Mouse (Mus musculus) hindbrain, postnatal 0 days (tissue): Measurements from ENCODE around the gene Dhx58. TPM values are rescaled to one million over a fixed set of nuclear protein-coding genes. Genes with fewer than 3 reads are reported as not detected.
A peak's percentile ranks its signal among the peaks of the same experiment; 100 is the strongest.

Source experiments
- ATAC-seq: fragments of 200-750 bp; cut with Nextera tagmentation; 2 replicates; pipeline ENCODE4 v1.8.0; 2017; ENCODE audit warnings: mild to moderate bottlenecking, moderate TSS enrichment, moderate library complexity
- DNase-seq: peaks from one replicate; pipeline ENCODE4 v3.0.0-alpha.2; 2015; ENCODE audit warnings: low spot score
- H3K27ac ChIP-seq: fragments of 300-500 bp; sonication (generic); 2 replicates; pipeline ENCODE4 v1.5.1; 2014; ENCODE audit warnings: mild to moderate bottlenecking
- H3K27me3 ChIP-seq: fragments of 300-500 bp; sonication (generic); 2 replicates; pipeline ENCODE4 v1.6.1; 2014; ENCODE audit warnings: low read length, mixed read lengths; ENCODE audit not compliant: insufficient read depth
- H3K36me3 ChIP-seq: fragments of 300-500 bp; sonication (generic); 2 replicates; pipeline ENCODE4 v1.6.1; 2014; ENCODE audit warnings: low read length, mixed read lengths; ENCODE audit not compliant: insufficient read depth
- H3K4me1 ChIP-seq: fragments of 300-500 bp; sonication (generic); 2 replicates; pipeline ENCODE4 v1.6.1; 2014; ENCODE audit warnings: antibody characterized with exemption, low read length, mixed read lengths; ENCODE audit not compliant: insufficient read depth
- H3K4me2 ChIP-seq: fragments of 300-500 bp; sonication (generic); 2 replicates; pipeline ENCODE4 v1.6.1; 2014; ENCODE audit warnings: low read depth, mild to moderate bottlenecking, low read length, moderate library complexity, mixed read lengths
- H3K4me3 ChIP-seq: fragments of 300-500 bp; sonication (generic); 2 replicates; pipeline ENCODE4 v1.5.1; 2014; ENCODE audit warnings: low read length
- H3K9ac ChIP-seq: fragments of 300-500 bp; sonication (generic); replicated peaks from 2 replicates; pipeline ENCODE4 v1.6.1; 2014; ENCODE audit warnings: mild to moderate bottlenecking, low read length, moderate library complexity, mixed read lengths
- H3K9me3 ChIP-seq: fragments of 300-500 bp; sonication (generic); 2 replicates; pipeline ENCODE4 v1.6.1; 2016; ENCODE audit warnings: low read length, mixed read lengths
- CTCF ChIP-seq: IDR thresholded peaks from 2 replicates; pipeline ENCODE4 v1.5.1; 2016; ENCODE audit warnings: antibody characterized with exemption, control low read depth, low read depth
- WGBS: fragments of 180-500 bp; shearing (Covaris S2); extraction: QIAGEN DNeasy Blood & Tissue Kit; methylation state at CpG from one replicate; pipeline ENCODE4 v1.1.7; 2014; 5-methylcytosine and 5-hydroxymethylcytosine counted together
- polyA plus RNA-seq: library from polyadenylated mRNA; unstranded; fragments of >200 nt; fragmentation: Nextera tagmentation; extraction: Ambion mirVana; gene quantifications from 2 replicates; pipeline ENCODE4 v1.2.1, GENCODE M21; 2015
- total RNA-seq: library from RNA; depleted of rRNA; stranded (reverse); fragments of >200 nt; gene quantifications from 2 replicates; pipeline ENCODE4 v1.2.3, GENCODE M21; 2014

Dhx58 gene
- total and polyA plus RNA-seq, 2 experiments from 2014 or later = 1.2 to 2.7 TPM

DNA sequence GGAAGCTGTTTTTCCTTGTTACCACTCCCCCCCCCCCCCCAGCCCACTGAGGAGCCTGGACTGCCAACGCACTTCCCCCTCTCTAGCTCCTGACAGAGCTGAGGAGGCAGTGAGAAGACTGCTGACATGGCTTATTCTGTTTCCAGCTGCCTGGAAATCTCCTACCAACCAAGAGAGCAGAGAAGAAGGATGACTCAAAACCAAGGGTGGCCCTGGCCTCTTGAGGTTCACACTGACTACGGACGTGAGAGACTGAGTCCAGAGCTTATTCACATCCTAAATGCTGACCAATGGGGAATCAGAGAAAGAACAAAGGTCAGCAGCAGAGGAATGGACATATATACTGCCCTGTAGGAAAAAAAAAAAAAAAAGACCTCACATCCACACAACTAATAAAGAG is 15.2 kb upstream of the Dhx58 start:
- no peak overlapping the region for H3K4me3 ChIP-seq
- 0 out of 2 replicates have a peak overlapping the region, but pooled peaks have one; percentile 28 for H3K27ac ChIP-seq
- peaks cover 25% of the 10 kb centered on the region for H3K36me3 ChIP-seq
- WGBS = 67% methylated on average over 3 of the region's 3 CpGs
- ATAC-seq (no peak), DNase-seq (no peak)
- H3K9ac ChIP-seq = no peak overlapping the region
- no peak overlapping the region for H3K4me2 ChIP-seq
- TF ChIP-seq CTCF = no peak
- peaks cover 8% of the 10 kb centered on the region; the same call in 1 of the 2 replicates for H3K4me1 ChIP-seq
- no peaks in the 10 kb centered on the region for H3K9me3 ChIP-seq
- no peaks in the 10 kb centered on the region for H3K27me3 ChIP-seq

DNA sequence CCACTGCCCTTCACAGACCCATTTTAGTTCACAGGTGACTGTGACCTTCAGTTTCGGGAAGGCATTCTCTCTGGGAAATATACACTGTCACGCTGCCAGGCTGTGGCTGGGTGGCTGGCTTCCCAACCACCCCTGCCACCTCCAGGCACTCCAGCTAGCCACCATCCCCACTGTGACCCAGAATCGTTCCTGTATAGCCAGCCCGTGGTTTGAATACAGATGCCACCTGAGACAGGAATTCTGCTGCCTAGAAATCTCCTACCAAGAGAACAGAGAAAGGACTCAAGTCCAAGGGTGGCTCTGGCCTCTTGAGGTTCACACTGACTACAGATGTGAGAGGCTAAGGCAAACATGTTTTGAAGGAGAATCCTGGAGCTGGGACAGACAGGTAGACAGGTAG is 14.8 kb upstream of the Dhx58 start:
- 82% methylated on average over 4 of the region's 4 CpGs for whole genome bisulfite sequencing
- H3K27ac ChIP-seq = no peak overlapping the region
- peaks cover 25% of the 10 kb centered on the region for H3K36me3 ChIP-seq
- no peak for DNase-seq
- no peaks in the 10 kb centered on the region for H3K9me3 ChIP-seq
- no peak overlapping the region for H3K9ac ChIP-seq
- peaks cover 8% of the 10 kb centered on the region; the same call in 1 of the 2 replicates for H3K4me1 ChIP-seq
- H3K4me3 ChIP-seq = no peak overlapping the region
- ATAC-seq = no peak
- no peaks in the 10 kb centered on the region for H3K27me3 ChIP-seq
- H3K4me2 ChIP-seq = no peak overlapping the region
- TF ChIP-seq CTCF = no peak

DNA sequence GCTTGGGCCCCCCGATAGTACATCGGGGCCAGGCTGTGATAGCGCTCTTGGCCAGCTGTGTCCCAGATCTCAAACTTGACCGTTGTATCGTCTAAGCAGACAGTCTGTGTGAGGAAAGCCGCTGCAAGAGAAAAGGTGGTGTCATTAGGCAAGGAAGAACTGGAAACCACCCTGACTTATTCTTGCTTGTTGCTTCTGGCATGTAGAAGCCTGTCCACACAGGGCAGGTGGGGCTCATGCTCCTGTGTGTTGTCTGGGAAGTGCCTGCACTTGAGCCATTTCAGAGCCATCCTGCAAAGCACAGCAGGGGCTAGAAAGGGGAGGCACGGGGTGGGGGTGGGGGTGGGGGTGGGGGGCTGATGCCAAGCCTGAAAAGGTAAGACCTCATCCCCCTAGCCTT is 14.4 kb upstream of the Dhx58 start:
- DNase-seq (no peak), ATAC-seq (no peak)
- Histone ChIP-seq H3K27ac (no peak overlapping the region), H3K27me3 (no peaks in the 10 kb centered on the region), H3K9ac (no peak overlapping the region), H3K4me3 (no peak overlapping the region), H3K36me3 (peaks cover 25% of the 10 kb centered on the region), H3K9me3 (no peaks in the 10 kb centered on the region), H3K4me1 (peaks cover 8% of the 10 kb centered on the region; the same call in 1 of the 2 replicates), H3K4me2 (no peak overlapping the region)
- no peak for TF ChIP-seq CTCF
- WGBS = 84% methylated on average over 7 of the region's 7 CpGs

DNA sequence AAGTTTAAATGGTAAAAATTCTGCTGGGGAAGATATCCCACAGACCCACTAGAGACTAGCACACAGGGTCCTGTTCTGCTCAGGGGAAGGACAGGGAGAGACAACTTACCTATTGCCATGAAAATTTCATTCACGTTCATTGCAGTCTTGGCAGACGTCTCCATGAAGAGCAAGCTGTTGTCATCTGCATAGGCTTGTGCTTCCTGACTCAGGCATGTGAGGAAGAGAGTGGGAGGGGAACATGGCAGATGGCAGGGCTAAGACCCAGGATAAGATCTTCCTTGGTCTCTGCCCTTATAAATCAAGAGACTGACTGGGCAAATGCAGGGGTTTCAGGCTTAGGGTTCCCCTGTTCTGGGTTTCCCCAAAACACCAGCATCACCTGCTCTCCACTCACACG is 12.6 kb upstream of the Dhx58 start:
- Histone ChIP-seq H3K27ac (no peak overlapping the region), H3K4me2 (no peak overlapping the region), H3K9me3 (no peaks in the 10 kb centered on the region), H3K4me1 (peaks cover under 1% of the 10 kb centered on the region; the same call in 1 of the 2 replicates), H3K9ac (no peak overlapping the region), H3K27me3 (no peaks in the 10 kb centered on the region), H3K4me3 (no peak overlapping the region), H3K36me3 (peaks cover 25% of the 10 kb centered on the region)
- no peak for TF ChIP-seq CTCF
- DNase-seq (no peak), ATAC-seq (no peak)
- 84% methylated on average over 3 of the region's 3 CpGs for WGBS

DNA sequence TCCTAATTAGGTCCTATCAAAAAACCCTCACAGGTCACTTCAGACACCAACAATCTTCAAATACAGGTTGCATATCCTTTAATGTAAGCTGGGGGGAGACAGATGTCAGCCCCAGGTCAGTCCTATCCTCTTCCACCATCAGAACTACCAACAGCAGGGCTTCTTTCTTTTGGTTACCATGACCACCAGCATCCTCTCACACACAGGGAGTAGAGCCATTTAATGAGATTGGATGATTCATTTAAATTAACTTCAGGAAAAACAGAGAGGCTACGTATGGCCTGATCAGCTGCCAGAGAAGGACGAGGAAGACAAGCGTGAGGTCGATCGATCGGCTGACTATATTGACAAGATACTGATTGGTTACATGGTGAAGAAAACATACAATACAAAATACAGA is 10.9 kb upstream of the Dhx58 start:
- no peak overlapping the region for H3K9ac ChIP-seq
- no peak for TF ChIP-seq CTCF
- ATAC-seq (no peak), DNase-seq (no peak)
- no peak overlapping the region for H3K4me2 ChIP-seq
- peaks cover 29% of the 10 kb centered on the region for H3K36me3 ChIP-seq
- no peak overlapping the region for H3K4me3 ChIP-seq
- 69% methylated on average over 6 of the region's 6 CpGs for WGBS
- no peak overlapping the region for H3K27ac ChIP-seq
- no peaks in the 10 kb centered on the region for H3K27me3 ChIP-seq
- H3K9me3 ChIP-seq = no peaks in the 10 kb centered on the region
- peaks cover 6% of the 10 kb centered on the region; the same call in 1 of the 2 replicates for H3K4me1 ChIP-seq

DNA sequence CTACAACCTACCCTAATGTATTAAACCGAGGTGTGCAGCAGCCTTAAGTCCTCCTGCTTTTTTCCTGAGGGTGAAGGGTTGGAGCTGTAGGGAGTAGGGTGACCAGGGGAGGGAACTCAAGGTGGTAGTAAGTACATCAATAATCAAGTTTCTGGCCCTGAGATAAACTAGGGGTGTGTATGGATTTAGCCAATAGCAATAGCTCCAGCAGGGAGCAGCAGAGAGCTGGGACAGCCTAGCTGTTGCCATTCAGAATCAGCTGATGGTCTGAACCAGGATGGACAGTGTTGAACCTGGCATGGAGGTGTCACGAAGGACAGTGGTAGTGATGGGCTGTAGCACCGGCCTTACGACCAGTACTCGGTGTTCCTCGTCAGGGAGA is 10.5 kb upstream of the Dhx58 start:
- H3K27ac ChIP-seq = no peak overlapping the region; the same call in 1 of the 2 replicates
- H3K4me2 ChIP-seq = peak overlapping the region; percentile 33; the same call in 1 of the 2 replicates
- DNase-seq (peak; percentile 90), ATAC-seq (no peak)
- H3K9ac ChIP-seq = no peak overlapping the region; the same call in 1 of the 2 replicates
- peaks cover 6% of the 10 kb centered on the region; the same call in 1 of the 2 replicates for H3K4me1 ChIP-seq
- 47% methylated on average over 6 of the region's 6 CpGs for WGBS
- H3K36me3 ChIP-seq = peaks cover 30% of the 10 kb centered on the region
- peak; percentile 91 for TF ChIP-seq CTCF
- no peak overlapping the region for H3K4me3 ChIP-seq
- no peaks in the 10 kb centered on the region for H3K9me3 ChIP-seq
- H3K27me3 ChIP-seq = no peaks in the 10 kb centered on the region

DNA sequence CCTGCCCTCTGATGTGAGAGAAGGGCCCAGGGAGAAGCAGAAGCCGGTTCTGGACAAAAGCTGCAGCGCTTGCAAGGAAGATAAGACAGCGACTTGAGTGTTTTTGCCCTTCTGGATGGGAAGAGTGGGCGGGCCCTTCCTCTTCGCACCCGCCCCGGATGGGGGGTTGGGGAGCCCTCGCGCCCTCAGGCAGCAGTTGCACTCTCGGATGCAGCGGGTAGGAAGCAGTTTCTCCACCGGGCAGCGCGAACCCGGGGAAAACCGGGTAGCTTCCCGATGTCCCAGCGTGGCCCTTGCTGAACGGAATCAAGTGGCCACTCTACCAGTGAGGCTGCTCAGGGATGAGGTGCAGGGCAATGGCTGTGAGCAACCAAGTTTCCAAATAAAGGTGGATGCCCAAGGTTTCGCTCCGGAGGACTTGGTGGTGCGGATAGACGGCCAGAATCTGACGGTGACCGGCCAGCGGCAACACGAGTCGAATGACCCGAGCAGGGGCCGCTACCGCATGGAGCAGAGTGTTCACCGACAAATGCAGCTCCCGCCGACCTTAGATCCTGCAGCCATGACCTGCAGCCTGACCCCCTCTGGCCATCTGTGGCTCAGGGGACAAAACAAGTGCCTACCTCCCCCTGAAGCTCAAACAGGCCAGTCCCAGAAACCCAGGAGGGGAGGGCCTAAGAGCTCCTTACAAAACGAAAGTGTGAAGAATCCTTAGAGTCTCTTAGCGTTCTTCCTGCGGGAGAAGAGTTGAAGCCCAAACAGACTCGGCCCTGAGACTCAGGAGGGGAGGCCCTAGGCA is 9.9 kb upstream of the Dhx58 start, which contains the start of gene Hspb9:
Gene Hspb9 (plus strand): TSS at position 116 of the 799 bp plus-strand sequence.
- H3K9me3 ChIP-seq = no peaks in the 10 kb centered on the region
- no peak within 1 kb of the TSS for H3K4me3 ChIP-seq
- TF ChIP-seq CTCF = no peak
- peak within 1 kb of the TSS; percentile 6; the same call in 1 of the 2 replicates for H3K9ac ChIP-seq
- H3K4me1 ChIP-seq = peaks cover 6% of the 10 kb centered on the region; the same call in 1 of the 2 replicates
- peaks cover 36% of the 10 kb centered on the region for H3K36me3 ChIP-seq
- H3K27me3 ChIP-seq = no peaks in the 10 kb centered on the region
- 13% methylated on average over 38 of the region's 38 CpGs for WGBS
- no peak for ATAC-seq
- H3K27ac ChIP-seq = peak within 1 kb of the TSS; percentile 26; the same call in 1 of the 2 replicates
- no peak for DNase-seq
- peak within 1 kb of the TSS; percentile 83; the same call in 1 of the 2 replicates for H3K4me2 ChIP-seq
